Mouse (Mus musculus) bone marrow, adult 2 months (tissue): ENCODE data around the gene Eps8.

Source experiments
- CTCF ChIP-seq: fragments of 200-500 bp; IDR thresholded peaks from 2 replicates; pipeline ENCODE4 v1.5.1; 2011; ENCODE audit warnings: low read length, control low read depth; ENCODE audit not compliant: control insufficient read depth, insufficient read depth
- POLR2A ChIP-seq: fragments of 200-500 bp; IDR thresholded peaks from 2 replicates; pipeline ENCODE4 v1.6.1; 2011; ENCODE audit warnings: low read depth, mild to moderate bottlenecking, control low read depth, low read length, borderline replicate concordance; ENCODE audit not compliant: control insufficient read depth

GRCm38 (mm10) chr6:137649068-137649480 lies 5.6 kb downstream of the Eps8 start:
- TF ChIP-seq CTCF: no peak
- no peak for TF ChIP-seq POLR2A
